Mouse (Mus musculus) left cerebral cortex, postnatal 36 days (tissue): Measurements from ENCODE around the gene Ntng1. TPM values are rescaled to one million over a fixed set of nuclear protein-coding genes. Genes with fewer than 3 reads are reported as not detected.
A peak's percentile ranks its signal among the peaks of the same experiment; 100 is the strongest.

Source experiments
- DNase-seq, 2 experiments: peaks; one replicate each; pipeline ENCODE4 v3.0.0; 2021 to 2022; ENCODE audit warnings: low spot score in 2 of 2, mixed read lengths in 1 of 2
- intact Hi-C: fragments of 180-260 bp; cut with DNase I; formaldehyde crosslinking; loops from one replicate; pipeline ENCODE4 v1.15.1; 2025
- total RNA-seq, 2 experiments: library from RNA; stranded (reverse); gene quantifications; 2 replicates each; pipeline ENCODE4 v1.2.3; 2021

Gene Ntng1
- total RNA-seq, 2 experiments from 2014 or later = 29.2 to 38.1 TPM

GRCm38 (mm10) chr3:109942960-109943359 is 200.9 kb downstream of the Ntng1 start:
- DNase-seq = no peak
- intact Hi-C loops = no loop called here

- intact Hi-C loops = no loop called here
- DNase-seq = no peak
These were observed 206.2 kb downstream of the Ntng1 start for GRCm38 (mm10) chr3:109937634-109938033.

DNA sequence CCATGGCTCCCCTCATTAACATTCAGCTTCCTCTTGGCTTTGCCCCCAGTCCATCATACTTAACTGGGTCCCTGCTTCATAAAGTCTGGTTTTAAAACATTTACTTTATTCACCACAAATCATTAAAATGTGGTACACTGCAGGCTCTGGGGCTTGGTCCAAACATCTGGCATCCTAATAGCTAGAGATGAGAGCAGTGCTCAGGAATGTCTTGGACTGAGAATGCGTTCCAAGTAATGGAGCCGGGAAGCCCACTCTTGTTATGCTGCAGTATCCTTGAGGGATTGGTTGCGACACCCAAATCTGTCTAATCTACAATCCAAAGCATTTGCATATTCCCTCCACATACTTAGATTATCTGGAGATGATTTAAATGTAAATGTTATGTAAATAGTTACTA is 207.5 kb downstream of the Ntng1 start:
- intact Hi-C loops = no loop called here
- DNase-seq = no peak

- intact Hi-C loops = no loop called here
- DNase-seq = peak; percentile 41
These were observed 211.6 kb downstream of the Ntng1 start for GRCm38 (mm10) chr3:109932261-109932660.

DNA sequence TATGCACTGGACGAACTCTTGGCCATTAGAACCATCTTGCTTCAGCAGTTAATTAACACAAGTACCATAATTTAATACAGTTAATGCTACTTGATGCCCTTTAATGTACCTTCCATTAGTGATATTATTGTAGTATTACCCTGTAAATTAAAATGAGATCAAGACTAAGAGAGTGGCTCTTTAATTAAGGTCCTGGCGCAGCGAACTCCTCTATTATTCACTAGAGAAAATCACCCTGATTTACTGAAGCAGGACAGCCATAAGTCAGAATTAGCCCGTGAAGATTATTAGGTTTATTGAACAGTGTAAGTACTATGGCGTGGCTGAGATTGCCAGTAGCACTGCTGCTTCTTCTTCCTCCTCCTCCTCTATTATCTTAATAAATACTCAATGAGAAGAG is 212.8 kb downstream of the Ntng1 start:
- intact Hi-C loops = no loop called here
- no peak for DNase-seq

- intact Hi-C loops = no loop called here
- no peak for DNase-seq
These were observed 220.0 kb downstream of the Ntng1 start for GRCm38 (mm10) chr3:109923788-109924187.

- intact Hi-C loops = no loop called here
- no peak for DNase-seq
These were observed 224.8 kb downstream of the Ntng1 start for GRCm38 (mm10) chr3:109918996-109919395.

- DNase-seq = no peak
- intact Hi-C loops = no loop called here
These were observed 225.7 kb downstream of the Ntng1 start for GRCm38 (mm10) chr3:109917926-109918694.

- intact Hi-C loops = no loop called here
- no peak for DNase-seq
These were observed 226.7 kb downstream of the Ntng1 start for GRCm38 (mm10) chr3:109917077-109917476.

DNA sequence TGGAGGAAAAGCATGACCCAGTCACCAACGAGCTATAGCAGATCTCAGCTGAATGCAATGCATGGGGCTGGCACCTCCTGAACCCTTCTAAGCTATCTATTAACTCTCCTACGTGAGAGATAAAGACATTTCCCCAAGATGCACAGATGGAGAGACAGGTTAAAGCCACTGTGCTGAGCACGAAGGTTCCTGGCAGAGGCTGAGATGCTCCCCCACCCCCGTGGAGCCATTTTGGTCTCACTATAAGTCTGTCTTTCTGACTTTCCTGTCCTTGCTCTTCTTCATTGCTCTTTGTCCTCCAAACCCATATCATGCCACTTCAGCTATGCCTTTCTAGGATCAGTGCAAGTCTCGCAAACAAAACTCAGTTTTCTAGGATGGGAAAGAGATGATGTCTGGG is 229.6 kb downstream of the Ntng1 start:
- no peak for DNase-seq
- intact Hi-C loops = no loop called here

- intact Hi-C loops = no loop called here
- DNase-seq = no peak
These were observed 253.2 kb downstream of the Ntng1 start for GRCm38 (mm10) chr3:109890600-109890999.

DNA sequence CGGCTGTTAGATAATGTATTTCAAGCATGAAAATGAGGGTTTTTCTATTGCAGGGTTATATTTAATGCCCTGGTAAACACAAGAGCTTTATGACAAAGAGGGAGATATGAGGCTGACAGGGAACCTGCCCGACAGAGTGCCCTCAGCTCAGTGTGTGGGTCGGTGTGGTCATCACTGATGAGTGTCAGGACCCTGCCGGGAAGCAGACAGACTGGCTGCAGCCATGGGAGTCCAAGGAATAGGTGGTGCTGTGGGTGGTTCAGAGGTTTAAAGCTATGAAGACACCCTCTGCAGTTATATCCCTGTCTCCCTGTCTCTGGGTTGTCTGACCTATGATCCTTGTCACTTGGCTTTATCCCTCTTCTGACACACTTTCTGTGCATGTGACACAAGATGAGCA is 258.1 kb downstream of the Ntng1 start:
- intact Hi-C loops = no loop called here
- DNase-seq = no peak

GRCm38 (mm10) chr3:109879061-109879460 is 264.8 kb downstream of the Ntng1 start:
- DNase-seq = no peak
- intact Hi-C loops = no loop called here

- intact Hi-C loops = no loop called here
- DNase-seq = no peak
These were observed 271.8 kb downstream of the Ntng1 start for GRCm38 (mm10) chr3:109871986-109872385.

DNA sequence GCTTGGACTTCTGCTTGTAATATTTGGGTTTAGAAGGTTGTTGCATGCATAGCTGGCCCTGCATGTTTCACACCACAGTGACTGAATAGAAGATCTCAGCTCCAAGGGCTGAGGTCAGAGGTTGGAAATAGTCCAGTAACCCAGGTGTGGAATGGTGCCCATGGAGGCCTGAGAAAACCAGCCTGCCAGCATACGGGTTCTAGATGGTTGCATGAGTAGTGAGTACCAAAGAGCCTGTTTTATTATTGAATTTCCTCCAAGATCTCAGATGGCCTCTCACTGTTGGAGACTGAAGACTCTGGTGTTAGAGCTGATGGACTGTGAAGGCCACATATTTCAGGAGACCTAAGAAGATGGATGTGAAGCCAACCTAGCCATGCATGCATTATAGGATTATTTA is 285.5 kb downstream of the Ntng1 start:
- intact Hi-C loops = no loop called here
- no peak for DNase-seq

- DNase-seq = peak; percentile 41 to 47
- intact Hi-C loops = no loop called here
These were observed 289.2 kb downstream of the Ntng1 start for GRCm38 (mm10) chr3:109854449-109855155.

DNA sequence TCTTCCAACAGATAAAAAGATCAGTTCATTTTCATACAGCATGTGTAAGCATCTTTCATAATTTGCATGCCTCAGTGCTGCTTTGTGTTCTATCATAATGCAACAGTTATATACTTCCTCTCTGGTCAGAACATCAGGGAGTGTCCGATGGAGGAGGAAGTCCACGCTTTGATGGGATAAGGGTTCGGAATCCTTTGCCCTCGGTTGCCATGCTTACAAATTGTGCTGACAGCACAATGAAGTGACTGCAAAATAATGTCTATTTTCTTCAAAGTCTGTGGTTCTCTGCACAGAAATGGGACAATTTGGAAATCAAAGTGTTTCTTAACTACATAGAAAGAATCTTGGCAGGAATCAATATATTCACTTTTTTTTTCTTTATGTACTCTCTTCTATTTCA is 297.2 kb downstream of the Ntng1 start:
- intact Hi-C loops = loop anchor here (5.0 kb wide), 1 partner anchor 319 kb away; no protein-coding TSS in a partner anchor
- DNase-seq = no peak

- intact Hi-C loops = no loop called here
- DNase-seq = no peak
These were observed 318.0 kb downstream of the Ntng1 start for GRCm38 (mm10) chr3:109825806-109826205.

DNA sequence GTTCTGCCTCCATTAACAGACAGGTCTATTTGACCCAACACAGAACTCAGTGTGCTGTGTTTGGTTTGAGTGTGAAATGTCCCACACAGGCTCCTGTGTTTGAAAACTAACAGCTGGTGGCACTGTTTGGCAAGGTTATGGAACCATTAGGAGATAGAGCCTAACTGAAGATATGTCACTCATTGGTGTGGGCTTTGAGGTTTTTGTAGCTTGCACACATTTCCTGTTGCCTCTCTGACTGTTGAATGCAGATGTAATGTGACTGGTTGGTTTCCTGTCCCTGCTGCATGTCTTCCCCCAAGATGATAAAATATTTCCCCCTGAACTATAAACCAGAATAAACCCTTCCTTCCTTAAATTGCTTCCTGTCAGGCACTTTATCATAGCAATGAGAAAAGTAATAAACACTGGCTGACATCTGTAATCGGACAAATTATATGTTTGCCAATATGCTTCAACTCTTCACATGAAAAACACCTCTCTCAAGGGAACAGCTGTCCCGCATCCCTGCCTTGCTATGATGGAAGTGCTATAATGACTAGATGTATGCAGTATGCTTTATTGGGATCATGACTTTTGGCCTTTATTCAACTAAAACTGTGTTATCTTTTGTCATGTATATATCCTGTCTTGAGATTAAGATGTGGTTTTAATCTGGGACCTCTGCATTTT is 320.9 kb downstream of the Ntng1 start:
- DNase-seq = no peak
- intact Hi-C loops = no loop called here

- intact Hi-C loops = no loop called here
- no peak for DNase-seq
These were observed 324.8 kb downstream of the Ntng1 start for GRCm38 (mm10) chr3:109818821-109819685.
